Mouse (Mus musculus): ENCODE measurements around the gene Bap1.

GRCm38 (mm10) chr14:31232404-31233069 lies 18.7 kb upstream of the Bap1 start:
- TF ChIP-seq CTCF (IDR thresholded peaks at IDR 0.05; ENCODE audit: low read depth, low read length): no peak
- no peak for TF ChIP-seq POLR2A (IDR thresholded peaks at IDR 0.05; ENCODE audit: borderline replicate concordance, low read depth, low read length)
